Mouse (Mus musculus): ENCODE results near the gene Oas1f. TPM values are rescaled to one million over a fixed set of nuclear protein-coding genes. Genes with fewer than 3 reads are reported as not detected.

Gene Oas1f
- total and polyA plus RNA-seq, 3 experiments = not detected

DNA sequence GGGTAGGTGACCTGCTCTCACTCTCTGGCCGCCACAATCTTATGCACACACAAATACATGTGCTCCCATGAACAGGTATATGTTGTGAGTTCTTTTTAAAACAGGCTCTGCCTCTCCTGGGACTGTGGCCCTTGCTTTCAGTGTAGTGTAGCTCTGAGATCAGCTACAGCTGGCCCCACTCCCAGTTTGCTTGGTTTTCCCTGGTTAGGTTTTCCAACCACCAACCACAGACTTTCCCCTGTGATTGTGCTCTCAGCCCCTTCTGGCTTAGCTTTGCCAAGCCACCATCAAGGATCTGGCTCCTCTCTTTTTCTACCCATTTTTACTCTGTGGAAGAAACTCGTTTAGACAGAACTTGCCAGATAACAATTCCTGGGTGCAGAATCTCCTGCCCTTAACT lies 43.6 kb upstream of the Oas1f start:
- Histone ChIP-seq H3K4me1 (ENCODE audit: control insufficient read depth in 1 of 2, insufficient read depth in 2 of 2) (peaks cover 0 to 2% of the 10 kb centered on the region in 2 experiments; a peak in 1 of 4 replicates), H3K79me2 (replicated peaks; ENCODE audit: control insufficient read depth, extremely low read depth, insufficient read depth, poor library complexity, severe bottlenecking) (no peaks in the 10 kb centered on the region), H3K27me3 (replicated peaks) (no peaks in the 10 kb centered on the region), H3K27ac (ENCODE audit: insufficient read depth, low read depth) (no peak overlapping the region), H3K4me2 (ENCODE audit: insufficient read depth, low read depth, poor library complexity, severe bottlenecking) (no peak overlapping the region), H3K36me3 (replicated peaks in 1 of 2; ENCODE audit: control insufficient read depth in 1 of 2, insufficient read depth in 1 of 2, low read length in 1 of 2) (peaks cover 0 to 24% of the 10 kb centered on the region in 2 experiments), H3K9me3 (replicated peaks; ENCODE audit: low read length) (no peaks in the 10 kb centered on the region), H3K9ac (ENCODE audit: insufficient read depth, low read depth) (no peak overlapping the region), H3K4me3 (replicated peaks in 1 of 3; ENCODE audit: low read depth in 2 of 3, low read length in 2 of 3, poor library complexity in 1 of 3) (no peak overlapping the region)
- in situ Hi-C loops (cut with MboI; ENCODE audit: low pct_ligation_motif_present, low pct_unique_long_range_greater_than_20kb, low sequenced_read_pairs) (no loop called here), dilution Hi-C loops (cut with MboI; ENCODE audit: extremely low pct_ligation_motif_present, extremely low pct_unique_long_range_greater_than_20kb, low sequenced_read_pairs) (no loop called here)
- TF ChIP-seq IRF4 (IDR thresholded peaks at IDR 0.05; ENCODE audit: low read depth, low read length) (no peak), GABPA (IDR thresholded peaks at IDR 0.05; ENCODE audit: insufficient replicate concordance, low read depth, low read length) (no peak), EP300 (IDR thresholded peaks at IDR 0.05; ENCODE audit: low read length) (no peak), NRF1 (IDR thresholded peaks at IDR 0.05; ENCODE audit: low read depth, low read length) (no peak), NELFE (IDR thresholded peaks at IDR 0.05; ENCODE audit: low read depth, low read length) (no peak), MXI1 (IDR thresholded peaks at IDR 0.05; ENCODE audit: low read depth, low read length) (no peak), MYC (IDR thresholded peaks at IDR 0.05; ENCODE audit: low read depth, low read length) (no peak)
- no peak for DNase-seq (ENCODE audit: extremely low read depth)

DNA sequence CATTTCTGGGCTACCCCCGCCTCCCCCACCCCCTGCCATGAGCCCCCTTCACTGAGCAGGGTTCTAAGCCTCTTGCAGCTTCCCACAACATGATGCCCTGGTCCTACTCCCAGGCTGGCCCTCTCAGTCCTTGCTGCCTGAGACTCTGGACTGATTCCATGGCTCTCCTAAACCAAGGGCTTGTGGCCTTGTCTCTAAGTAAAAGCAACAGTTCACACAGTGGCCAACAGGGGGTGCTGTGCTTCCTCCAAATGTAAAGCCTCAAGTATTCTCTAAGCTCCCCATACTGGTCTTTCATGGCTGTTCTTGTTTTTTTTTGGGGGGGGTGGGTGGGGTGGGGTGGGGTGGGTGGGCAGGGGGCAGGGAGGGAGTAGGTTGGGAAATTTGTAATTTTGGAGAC lies 40.7 kb upstream of the Oas1f start:
- dilution Hi-C loops (cut with MboI; ENCODE audit: extremely low pct_ligation_motif_present, extremely low pct_unique_long_range_greater_than_20kb, low sequenced_read_pairs) (no loop called here), in situ Hi-C loops (cut with MboI; ENCODE audit: low pct_ligation_motif_present, low pct_unique_long_range_greater_than_20kb, low sequenced_read_pairs) (no loop called here)

DNA sequence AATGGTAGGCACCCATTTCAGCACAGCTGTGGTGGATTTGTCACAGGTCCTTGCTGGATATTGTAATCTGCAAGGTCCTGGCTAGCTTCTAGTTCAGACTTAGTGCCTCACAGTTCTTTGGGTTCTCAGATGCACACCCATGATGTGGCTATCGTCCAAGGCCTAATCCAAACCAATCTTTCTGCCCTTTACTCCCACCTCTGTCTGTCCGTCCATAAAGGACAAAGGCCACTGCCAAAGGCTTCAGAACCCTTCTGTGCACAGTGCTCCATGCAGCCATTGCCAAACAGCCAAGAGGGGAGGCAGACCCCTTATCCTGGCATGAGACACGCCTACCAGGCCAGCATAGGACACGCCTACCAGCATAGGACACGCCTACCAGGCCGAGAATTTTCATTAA lies 38.0 kb upstream of the Oas1f start:
- Histone ChIP-seq H3K36me3 (replicated peaks in 1 of 2; ENCODE audit: control insufficient read depth in 1 of 2, insufficient read depth in 1 of 2, low read length in 1 of 2) (peaks cover 0 to 11% of the 10 kb centered on the region in 2 experiments), H3K4me3 (replicated peaks in 1 of 3; ENCODE audit: low read depth in 2 of 3, low read length in 2 of 3, poor library complexity in 1 of 3) (no peak overlapping the region), H3K27me3 (replicated peaks) (no peaks in the 10 kb centered on the region), H3K4me2 (ENCODE audit: insufficient read depth, low read depth, poor library complexity, severe bottlenecking) (no peak overlapping the region), H3K79me2 (replicated peaks; ENCODE audit: control insufficient read depth, extremely low read depth, insufficient read depth, poor library complexity, severe bottlenecking) (no peaks in the 10 kb centered on the region), H3K27ac (ENCODE audit: insufficient read depth, low read depth) (no peak overlapping the region), H3K4me1 (ENCODE audit: control insufficient read depth in 1 of 2, insufficient read depth in 2 of 2) (peaks cover 0 to 25% of the 10 kb centered on the region in 2 experiments; a peak in 2 of 4 replicates), H3K9ac (ENCODE audit: insufficient read depth, low read depth) (no peak overlapping the region), H3K9me3 (replicated peaks; ENCODE audit: low read length) (no peaks in the 10 kb centered on the region)
- DNase-seq (ENCODE audit: extremely low read depth) = no peak
- in situ Hi-C loops (cut with MboI; ENCODE audit: low pct_ligation_motif_present, low pct_unique_long_range_greater_than_20kb, low sequenced_read_pairs) (no loop called here), dilution Hi-C loops (cut with MboI; ENCODE audit: extremely low pct_ligation_motif_present, extremely low pct_unique_long_range_greater_than_20kb, low sequenced_read_pairs) (no loop called here)
- no peak for TF ChIP-seq SMC3 (IDR thresholded peaks at IDR 0.05; ENCODE audit: low read depth, low read length)
- TF ChIP-seq JUN (IDR thresholded peaks at IDR 0.05; ENCODE audit: insufficient read depth, low read depth, low read length) = no peak
- no peak for TF ChIP-seq CHD1 (IDR thresholded peaks at IDR 0.05; ENCODE audit: low read depth, low read length)

More for the DNA sequence above, 40.7 kb upstream of the Oas1f start:
- Histone ChIP-seq H3K79me2 (replicated peaks; ENCODE audit: control insufficient read depth, extremely low read depth, insufficient read depth, poor library complexity, severe bottlenecking) (no peaks in the 10 kb centered on the region), H3K9ac (ENCODE audit: insufficient read depth, low read depth) (no peak overlapping the region), H3K9me3 (replicated peaks; ENCODE audit: low read length) (no peaks in the 10 kb centered on the region), H3K4me3 (replicated peaks in 1 of 3; ENCODE audit: low read depth in 2 of 3, low read length in 2 of 3, poor library complexity in 1 of 3) (no peak overlapping the region), H3K4me1 (ENCODE audit: control insufficient read depth in 1 of 2, insufficient read depth in 2 of 2) (peaks cover 0 to 8% of the 10 kb centered on the region in 2 experiments; a peak in 2 of 4 replicates), H3K27ac (ENCODE audit: insufficient read depth, low read depth) (no peak overlapping the region), H3K4me2 (ENCODE audit: insufficient read depth, low read depth, poor library complexity, severe bottlenecking) (no peak overlapping the region), H3K36me3 (replicated peaks in 1 of 2; ENCODE audit: control insufficient read depth in 1 of 2, insufficient read depth in 1 of 2, low read length in 1 of 2) (peaks cover 0 to 15% of the 10 kb centered on the region in 2 experiments), H3K27me3 (replicated peaks) (no peaks in the 10 kb centered on the region)
- peak; percentile 72 for DNase-seq (ENCODE audit: extremely low read depth)
- TF ChIP-seq CHD1 (IDR thresholded peaks at IDR 0.05; ENCODE audit: low read depth, low read length) (no peak), CTCF (conservative IDR thresholded peaks at IDR 0.05 in 1 of 2, IDR thresholded peaks at IDR 0.05 in 1 of 2; ENCODE audit: low read depth in 2 of 2, low read length in 2 of 2) (peak; percentile 59 to 80), EP300 (IDR thresholded peaks at IDR 0.05; ENCODE audit: low read length) (no peak), MEF2A (IDR thresholded peaks at IDR 0.05; ENCODE audit: borderline replicate concordance, low read depth, low read length) (no peak), SIN3A (IDR thresholded peaks at IDR 0.05; ENCODE audit: low read length) (no peak), SMC3 (IDR thresholded peaks at IDR 0.05; ENCODE audit: low read depth, low read length) (peak; percentile 49), USF1 (IDR thresholded peaks at IDR 0.05; ENCODE audit: low read depth, low read length) (no peak), ZNF384 (IDR thresholded peaks at IDR 0.05; ENCODE audit: low read depth, low read length) (no peak), RAD21 (IDR thresholded peaks at IDR 0.05; ENCODE audit: low read depth, low read length) (peak; percentile 63), MYC (IDR thresholded peaks at IDR 0.05; ENCODE audit: low read depth, low read length) (no peak), MAX (IDR thresholded peaks at IDR 0.05; ENCODE audit: low read length) (no peak), JUN (IDR thresholded peaks at IDR 0.05; ENCODE audit: insufficient read depth, low read depth, low read length) (no peak), ETS1 (conservative IDR thresholded peaks at IDR 0.05; ENCODE audit: low read depth, low read length) (no peak), ZKSCAN1 (IDR thresholded peaks at IDR 0.05; ENCODE audit: borderline replicate concordance, low read depth, low read length) (no peak), ZC3H11A (IDR thresholded peaks at IDR 0.05; ENCODE audit: low read depth, low read length) (no peak), POLR2AphosphoS2 (IDR thresholded peaks at IDR 0.05; ENCODE audit: low read depth, low read length) (no peak)

Measured in CH12.LX (cell line).